Mouse (Mus musculus) heart, adult 2 months (tissue): ENCODE measurements around the gene Commd3.

Source experiments
- CTCF ChIP-seq: fragments of 200-600 bp; IDR thresholded peaks from 2 replicates; pipeline ENCODE4 v1.8.1; 2022; ENCODE audit warnings: antibody characterized with exemption, mild to moderate bottlenecking, moderate library complexity
- EP300 ChIP-seq: fragments of 200-500 bp; IDR thresholded peaks from 2 replicates; pipeline ENCODE4 v1.6.1; 2011; ENCODE audit warnings: low read depth, low read length, control low read depth; ENCODE audit not compliant: insufficient read depth
- POLR2A ChIP-seq: fragments of 200-500 bp; IDR thresholded peaks from 2 replicates; pipeline ENCODE4 v1.6.1; 2011; ENCODE audit warnings: mild to moderate bottlenecking, low read depth, low read length, control low read depth; ENCODE audit not compliant: insufficient read depth

- TF ChIP-seq CTCF (no peak), POLR2A (no peak), EP300 (no peak)
These were observed 50.1 kb downstream of the Commd3 start for GRCm38 (mm10) chr2:18722208-18722830.
